Mouse (Mus musculus): ENCODE data around the gene Tbxas1.

GRCm38 (mm10) chr6:38921810-38922116 lies 46.6 kb downstream of the Tbxas1 start:
- no peak for TF ChIP-seq CTCF (conservative IDR thresholded peaks at IDR 0.05; ENCODE audit: low read length)
- no peak for TF ChIP-seq POU5F1 (IDR thresholded peaks at IDR 0.05; ENCODE audit: borderline replicate concordance, low read length)
- TF ChIP-seq NANOG (IDR thresholded peaks at IDR 0.05; ENCODE audit: borderline replicate concordance, low read length) = no peak
